8 mouse cellular contexts compared by ENCODE assay signal in the genomic region with DNA sequence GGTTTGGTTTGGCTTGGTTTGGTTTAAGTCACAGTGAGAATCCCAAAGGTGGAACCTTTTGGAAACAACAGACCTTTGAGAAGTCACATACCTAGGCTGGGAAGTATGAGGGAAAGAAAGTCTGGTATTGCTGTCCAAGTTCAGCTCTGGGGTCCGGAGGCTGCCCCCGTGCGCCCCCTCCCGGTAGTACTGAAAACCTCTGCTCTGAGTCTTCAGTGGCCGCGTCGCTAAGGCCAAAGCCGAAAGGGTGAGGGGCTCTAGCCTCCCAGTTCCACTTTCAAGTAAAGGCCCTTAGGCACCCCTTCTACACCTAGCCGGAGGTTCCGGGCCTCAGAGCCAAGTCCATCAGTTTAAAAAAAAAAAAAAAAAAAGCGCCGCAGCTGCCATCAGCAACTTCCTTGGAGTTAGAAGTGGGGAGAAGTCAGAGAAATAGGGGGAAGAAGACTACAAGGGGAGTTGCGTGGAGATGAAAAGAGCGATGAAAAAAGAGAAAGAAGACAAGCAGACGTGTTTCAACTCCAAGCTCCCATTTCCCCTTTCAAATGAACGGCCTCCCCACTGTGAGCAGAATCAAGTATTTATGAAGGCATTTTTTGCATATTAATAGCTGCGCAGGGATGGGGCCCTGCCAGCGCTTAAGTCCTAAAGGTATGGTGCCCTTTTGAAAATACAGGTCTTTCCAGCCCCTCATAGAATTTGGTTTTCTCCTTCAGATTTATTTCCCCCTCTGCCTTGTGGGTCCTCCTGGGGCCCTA.
DNase-seq lines count a peak whose midpoint lies in the region; ATAC-seq and TF ChIP-seq lines count a peak whose summit lies in the region.

No protein-coding gene starts in this region.

- intact Hi-C loops in heart, postnatal 25 days (cut with DNase I), result loop anchor here (1.0 to 10.0 kb wide), 4 partner anchors 38 to 269 kb away; partner anchors contain the start of gene Fzd7

- DNase-seq in CH12.LX (ENCODE audit: extremely low read depth), result peak; percentile 65
- DNase-seq in c-Kit-positive CD71-negative TER-119-negative erythroid progenitor cells, embryonic 14.5 days (ENCODE audit: low read depth), result peak; percentile 39
- peak; percentile 90 for DNase-seq in forebrain, embryonic 11.5 days (ENCODE audit: low spot score)
- DNase-seq in heart, postnatal 25 days (ENCODE audit: low spot score), result peak; percentile 18
- peak; percentile 57 to 78 for DNase-seq in layer of hippocampus, adult 2 months (ENCODE audit: low spot score in 2 of 2)
- DNase-seq in lung, postnatal 10 days, result peak; percentile 77
- peak; percentile 67 for DNase-seq in ovary, postnatal 14 days (ENCODE audit: low spot score)
- DNase-seq in thymus, postnatal 25 days, result peak; percentile 70

- no peaks in the 10 kb centered on the region for H3K79me2 ChIP-seq in CH12.LX (replicated peaks; ENCODE audit: control insufficient read depth, extremely low read depth, insufficient read depth, poor library complexity, severe bottlenecking)

- H3K4me3 ChIP-seq in CH12.LX (replicated peaks in 1 of 3; ENCODE audit: low read depth in 2 of 3, low read length in 2 of 3, poor library complexity in 1 of 3), result peak overlapping the region in 1 of 3 experiments; percentile 38
- no peak overlapping the region for H3K4me3 ChIP-seq in forebrain, embryonic 11.5 days (ENCODE audit: low read depth, low read length)
- no peak overlapping the region for H3K4me3 ChIP-seq in layer of hippocampus, adult 2 months

- H3K9ac ChIP-seq in CH12.LX (ENCODE audit: insufficient read depth, low read depth), result peak overlapping the region; percentile 64
- H3K9ac ChIP-seq in forebrain, embryonic 11.5 days (ENCODE audit: low read length), result no peak overlapping the region

- peak overlapping the region; percentile 52 for H3K4me2 ChIP-seq in CH12.LX (ENCODE audit: insufficient read depth, low read depth, poor library complexity, severe bottlenecking)
- peak overlapping the region; percentile 38 for H3K4me2 ChIP-seq in forebrain, embryonic 11.5 days (ENCODE audit: low read depth, low read length, severe bottlenecking)

- no peak; the same call in 1 of the 2 replicates for TF ChIP-seq EP300 in CH12.LX (IDR thresholded peaks at IDR 0.05; ENCODE audit: low read length)

- peaks cover 5 to 20% of the 10 kb centered on the region in 2 experiments for H3K4me1 ChIP-seq in CH12.LX (ENCODE audit: control insufficient read depth in 1 of 2, insufficient read depth in 2 of 2)
- peaks cover 2% of the 10 kb centered on the region; the same call in 1 of the 2 replicates for H3K4me1 ChIP-seq in forebrain, embryonic 11.5 days (replicated peaks; ENCODE audit: control insufficient read depth, insufficient read depth, low read length)

- in situ Hi-C loops in CH12.LX (cut with MboI; ENCODE audit: low pct_ligation_motif_present, low pct_unique_long_range_greater_than_20kb, low sequenced_read_pairs), result no loop called here

- peak; percentile 31; the same call in 1 of the 2 replicates for TF ChIP-seq POLR2A in CH12.LX (IDR thresholded peaks at IDR 0.05; ENCODE audit: low read depth, low read length)

- peak; percentile 56; the same call in 1 of the 2 replicates for ATAC-seq in forebrain, embryonic 11.5 days (replicated peaks; ENCODE audit: low FRiP score)

- no peaks in the 10 kb centered on the region for H3K9me3 ChIP-seq in CH12.LX (replicated peaks; ENCODE audit: low read length)
- no peaks in the 10 kb centered on the region for H3K9me3 ChIP-seq in forebrain, embryonic 11.5 days (ENCODE audit: control insufficient read depth, low read length)

- dilution Hi-C loops in CH12.LX (cut with MboI; ENCODE audit: extremely low pct_ligation_motif_present, extremely low pct_unique_long_range_greater_than_20kb, low sequenced_read_pairs), result no loop called here

- peak; percentile 28 to 86; a peak in 3 of 4 replicates for TF ChIP-seq CTCF in CH12.LX (conservative IDR thresholded peaks at IDR 0.05 in 1 of 2, IDR thresholded peaks at IDR 0.05 in 1 of 2; ENCODE audit: low read depth in 2 of 2, low read length in 2 of 2)
- peak; percentile 89 for TF ChIP-seq CTCF in layer of hippocampus, adult 2 months (conservative IDR thresholded peaks at IDR 0.05)

- 7% methylated on average over 18 of the region's 18 CpGs for WGBS in forebrain, embryonic 11.5 days

- H3K27ac ChIP-seq in CH12.LX (ENCODE audit: insufficient read depth, low read depth), result no peak overlapping the region
- no peak overlapping the region for H3K27ac ChIP-seq in forebrain, embryonic 11.5 days (ENCODE audit: low read depth, low read length)
- H3K27ac ChIP-seq in layer of hippocampus, adult 2 months, result no peak overlapping the region

- TF ChIP-seq RAD21 in CH12.LX (IDR thresholded peaks at IDR 0.05; ENCODE audit: low read depth, low read length), result peak; percentile 76

- no peaks in the 10 kb centered on the region for H3K36me3 ChIP-seq in CH12.LX (replicated peaks in 1 of 2; ENCODE audit: control insufficient read depth in 1 of 2, insufficient read depth in 1 of 2, low read length in 1 of 2)
- no peaks in the 10 kb centered on the region for H3K36me3 ChIP-seq in forebrain, embryonic 11.5 days (ENCODE audit: control insufficient read depth, insufficient read depth, low read length)

- no peaks in the 10 kb centered on the region for H3K27me3 ChIP-seq in CH12.LX (replicated peaks)
- peaks cover 2% of the 10 kb centered on the region; the same call in 1 of the 2 replicates for H3K27me3 ChIP-seq in forebrain, embryonic 11.5 days (ENCODE audit: control insufficient read depth, insufficient read depth, low read length)

TF ChIP-seq in CH12.LX, 34 proteins besides CTCF, POLR2A, EP300 and RAD21:
- TF ChIP-seq USF2 (conservative IDR thresholded peaks at IDR 0.05; ENCODE audit: low read depth, low read length) (no peak), HCFC1 (IDR thresholded peaks at IDR 0.05; ENCODE audit: low read depth, low read length) (0 out of 2 replicates have a peak, but pooled peaks have one; percentile 19), USF1 (IDR thresholded peaks at IDR 0.05; ENCODE audit: low read depth, low read length) (no peak), MYC (IDR thresholded peaks at IDR 0.05; ENCODE audit: low read depth, low read length) (no peak), JUND (conservative IDR thresholded peaks at IDR 0.05; ENCODE audit: low read depth, low read length) (no peak), ZKSCAN1 (IDR thresholded peaks at IDR 0.05; ENCODE audit: borderline replicate concordance, low read depth, low read length) (no peak), RCOR1 (conservative IDR thresholded peaks at IDR 0.05; ENCODE audit: low read depth, low read length) (no peak), PAX5 (IDR thresholded peaks at IDR 0.05; ENCODE audit: low read length) (no peak), MAZ (IDR thresholded peaks at IDR 0.05; ENCODE audit: low read depth, low read length) (no peak), MAFK (IDR thresholded peaks at IDR 0.05; ENCODE audit: insufficient replicate concordance, low read length) (no peak), BHLHE40 (IDR thresholded peaks at IDR 0.05; ENCODE audit: low read depth, low read length) (no peak), TCF12 (IDR thresholded peaks at IDR 0.05; ENCODE audit: low read depth, low read length) (0 out of 2 replicates have a peak, but pooled peaks have one; percentile 14), ZNF384 (IDR thresholded peaks at IDR 0.05; ENCODE audit: low read depth, low read length) (peak; percentile 70), ETS1 (conservative IDR thresholded peaks at IDR 0.05; ENCODE audit: low read depth, low read length) (no peak), MAX (IDR thresholded peaks at IDR 0.05; ENCODE audit: low read length) (no peak), GABPA (IDR thresholded peaks at IDR 0.05; ENCODE audit: insufficient replicate concordance, low read depth, low read length) (no peak), MEF2A (IDR thresholded peaks at IDR 0.05; ENCODE audit: borderline replicate concordance, low read depth, low read length) (no peak), SIN3A (IDR thresholded peaks at IDR 0.05; ENCODE audit: low read length) (no peak), MXI1 (IDR thresholded peaks at IDR 0.05; ENCODE audit: low read depth, low read length) (no peak), UBTF (IDR thresholded peaks at IDR 0.05; ENCODE audit: low read depth, low read length) (no peak), JUN (IDR thresholded peaks at IDR 0.05; ENCODE audit: insufficient read depth, low read depth, low read length) (no peak), IRF4 (IDR thresholded peaks at IDR 0.05; ENCODE audit: low read depth, low read length) (peak; percentile 68), TBP (conservative IDR thresholded peaks at IDR 0.05; ENCODE audit: low read depth, low read length) (no peak), KAT2A (IDR thresholded peaks at IDR 0.05; ENCODE audit: insufficient replicate concordance, low read length) (no peak), CHD2 (IDR thresholded peaks at IDR 0.05; ENCODE audit: low read length) (no peak), SMC3 (IDR thresholded peaks at IDR 0.05; ENCODE audit: low read depth, low read length) (peak; percentile 87), CHD1 (IDR thresholded peaks at IDR 0.05; ENCODE audit: low read depth, low read length) (no peak)
TF ChIP-seq in CH12.LX: peak in this region for 5.

Comparison
In these comparisons a context has a peak if more than half of its experiments do, and no peak if none do; other contexts are left out.
1. DNase-seq: peak in every context shown above with its lines; median percentile 90 in forebrain, embryonic 11.5 days; 77 in lung, postnatal 10 days; 70 in thymus, postnatal 25 days; 68 in layer of hippocampus, adult 2 months; 67 in ovary, postnatal 14 days; 65 in CH12.LX; 39 in c-Kit-positive CD71-negative TER-119-negative erythroid progenitor cells, embryonic 14.5 days; 18 in heart, postnatal 25 days.